Mouse (Mus musculus) bone marrow, adult 2 months (tissue): ENCODE data around the gene Spef1. TPM values are rescaled to one million over a fixed set of nuclear protein-coding genes. Genes with fewer than 3 reads are reported as not detected.

Experiments used
- H3K27ac ChIP-seq: fragments of 200-500 bp; 2 replicates; pipeline ENCODE4 v1.5.1; 2012; ENCODE audit warnings: low read depth, mild to moderate bottlenecking, control low read depth, inconsistent platforms, low read length; ENCODE audit not compliant: control insufficient read depth, poor library complexity, insufficient read depth
- H3K4me1 ChIP-seq: fragments of 200-500 bp; 2 replicates; pipeline ENCODE4 v1.6.1; 2011; ENCODE audit warnings: low read length; ENCODE audit not compliant: control insufficient read depth, insufficient read depth
- H3K4me3 ChIP-seq: fragments of 200-500 bp; replicated peaks from 2 replicates; pipeline ENCODE3; 2011; ENCODE audit warnings: mild to moderate bottlenecking, low read depth, low read length, control low read depth; ENCODE audit not compliant: control insufficient read depth
- CTCF ChIP-seq: fragments of 200-500 bp; IDR thresholded peaks from 2 replicates; pipeline ENCODE4 v1.5.1; 2011; ENCODE audit warnings: low read length, control low read depth; ENCODE audit not compliant: control insufficient read depth, insufficient read depth
- POLR2A ChIP-seq: fragments of 200-500 bp; IDR thresholded peaks from 2 replicates; pipeline ENCODE4 v1.6.1; 2011; ENCODE audit warnings: low read depth, mild to moderate bottlenecking, control low read depth, low read length, borderline replicate concordance; ENCODE audit not compliant: control insufficient read depth
- WGBS: fragments of 180-500 bp; shearing (Covaris S2); methylation state at CpG from one replicate; pipeline ENCODE4 v1.1.7; 2018; 5-methylcytosine and 5-hydroxymethylcytosine counted together
- polyA plus RNA-seq: library from polyadenylated mRNA; stranded (reverse); fragments of >200 nt; gene quantifications from 2 replicates; pipeline ENCODE4 v1.2.4, GENCODE M21; 2011; ENCODE audit warnings: low replicate concordance; ENCODE audit not compliant: missing spikeins, insufficient read depth, insufficient read length

Spef1 gene
- polyA plus RNA-seq, 1 experiment = 12.5 TPM

DNA sequence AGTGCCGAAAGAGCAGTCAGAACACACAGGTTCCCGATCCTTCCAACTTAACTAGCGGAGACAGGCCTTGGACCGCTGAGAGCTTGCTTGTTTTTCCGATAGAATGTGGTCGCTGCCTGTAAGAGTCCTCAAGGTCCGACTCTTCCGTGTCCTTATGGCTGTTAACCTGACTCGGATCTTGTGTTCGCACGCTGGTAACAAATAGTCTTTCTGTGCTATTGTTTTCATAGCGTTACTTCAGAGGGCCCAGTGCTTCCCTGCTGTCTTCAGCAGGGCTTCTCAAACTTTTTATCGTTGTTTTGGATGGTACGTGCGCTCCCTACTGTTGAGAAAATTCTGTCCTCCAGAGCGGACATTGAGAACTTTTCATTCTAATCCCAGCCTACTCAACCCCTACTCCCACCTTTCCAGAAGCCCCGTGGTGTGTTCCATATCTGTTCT, 26.4 kb downstream of the Spef1 start:
- Histone ChIP-seq H3K4me3 (peak overlapping the region; percentile 73), H3K4me1 (peaks cover 4% of the 10 kb centered on the region; the same call in 1 of the 2 replicates), H3K27ac (peak overlapping the region; percentile 46; the same call in 1 of the 2 replicates)
- TF ChIP-seq POLR2A (no peak), CTCF (no peak)
- WGBS = 1% methylated on average over 17 of the region's 17 CpGs

DNA sequence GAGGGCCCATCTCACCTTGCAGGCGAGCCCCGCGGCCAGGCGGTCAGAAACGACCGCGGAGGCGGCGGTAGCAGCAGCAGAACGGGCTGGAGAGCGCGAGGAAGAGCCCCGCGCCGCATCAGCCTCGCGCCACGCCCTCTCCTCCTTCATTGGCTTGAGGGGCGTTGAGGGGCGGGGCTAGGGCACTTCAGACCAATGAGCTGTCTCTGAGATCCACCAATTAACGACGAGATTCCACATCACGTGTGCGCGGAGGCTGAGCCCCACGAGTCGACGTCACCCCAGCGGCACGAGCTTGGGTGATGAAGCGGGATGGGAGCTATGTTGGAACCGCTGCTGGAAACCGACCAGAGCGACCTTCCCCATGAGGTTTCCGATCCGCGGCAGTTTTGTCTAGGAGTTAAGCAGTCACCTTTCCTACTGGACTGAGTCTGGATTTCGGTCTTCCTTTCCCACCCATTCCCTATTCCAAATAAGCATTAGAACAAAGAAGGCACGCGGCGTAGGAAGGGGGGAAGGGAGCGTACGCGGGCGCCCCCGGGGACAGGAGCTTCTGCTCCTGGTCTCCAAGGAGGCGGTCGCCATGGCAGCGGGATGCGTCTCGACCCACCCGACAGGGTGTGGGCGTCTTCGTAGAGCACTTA, 27.0 kb downstream of the Spef1 start, which contains the start of gene 1700037H04Rik:
Gene 1700037H04Rik, minus strand, starts transcription at position 144 of the 644 bp plus-strand sequence.
- Histone ChIP-seq H3K27ac (peak within 1 kb of the TSS; percentile 78), H3K4me1 (peaks cover 4% of the 10 kb centered on the region; the same call in 1 of the 2 replicates), H3K4me3 (peak within 1 kb of the TSS; percentile 77)
- WGBS = under 1% methylated on average over 54 of the region's 54 CpGs
- no peak for TF ChIP-seq CTCF
- TF ChIP-seq POLR2A = peak; percentile 88

DNA sequence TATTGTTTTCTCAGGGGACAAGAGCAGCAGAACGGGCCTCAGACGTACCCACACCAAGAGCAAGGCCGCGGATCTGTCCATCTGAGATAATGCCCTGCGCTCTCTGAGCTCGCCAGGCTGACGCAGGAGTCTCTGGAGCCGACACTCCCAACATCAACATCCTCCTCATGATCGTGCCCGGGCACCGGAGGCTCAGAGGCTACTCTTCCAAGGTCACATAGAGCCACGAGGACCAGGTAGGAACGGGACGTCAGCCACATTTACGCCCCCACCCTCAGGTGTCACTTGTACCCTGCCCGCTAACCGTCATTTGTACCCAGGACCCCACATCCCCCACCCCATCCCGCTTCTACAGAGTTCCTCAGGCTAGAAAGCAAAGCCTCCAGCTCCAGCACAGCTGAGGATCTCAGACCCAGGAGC, 27.6 kb downstream of the Spef1 start:
- 0% methylated on average over 18 of the region's 18 CpGs for WGBS

DNA sequence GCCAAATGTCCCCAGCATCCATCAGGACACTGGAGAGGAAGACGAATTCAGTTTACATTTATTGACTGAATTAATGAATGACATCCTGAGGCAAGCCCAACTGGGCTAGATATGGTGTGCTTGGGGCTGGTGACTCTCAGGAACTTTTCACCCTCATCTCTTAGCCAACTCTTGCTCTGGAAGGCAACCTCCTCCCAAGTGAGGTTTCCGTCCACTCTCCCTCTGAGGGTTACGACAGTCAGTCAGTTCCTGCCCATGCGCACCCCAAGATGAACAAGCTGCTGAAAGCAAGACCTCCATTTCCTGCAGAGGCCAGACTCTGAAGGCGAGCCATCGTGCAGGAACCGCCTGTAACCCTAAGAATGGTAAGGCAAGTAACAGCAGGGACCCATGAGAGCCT, 30.1 kb downstream of the Spef1 start:
- TF ChIP-seq CTCF = no peak
- no peak for TF ChIP-seq POLR2A
- no peak overlapping the region for H3K4me3 ChIP-seq
- H3K27ac ChIP-seq = peak overlapping the region; percentile 16; the same call in 1 of the 2 replicates
- H3K4me1 ChIP-seq = peaks cover 4% of the 10 kb centered on the region; the same call in 1 of the 2 replicates
- 53% methylated on average over 7 of the region's 7 CpGs for WGBS

More for the DNA sequence above, 27.6 kb downstream of the Spef1 start:
- Histone ChIP-seq H3K4me3 (peak overlapping the region; percentile 77), H3K27ac (peak overlapping the region; percentile 78), H3K4me1 (peaks cover 4% of the 10 kb centered on the region; the same call in 1 of the 2 replicates)
- TF ChIP-seq CTCF (no peak), POLR2A (peak; percentile 62; the same call in 1 of the 2 replicates)

DNA sequence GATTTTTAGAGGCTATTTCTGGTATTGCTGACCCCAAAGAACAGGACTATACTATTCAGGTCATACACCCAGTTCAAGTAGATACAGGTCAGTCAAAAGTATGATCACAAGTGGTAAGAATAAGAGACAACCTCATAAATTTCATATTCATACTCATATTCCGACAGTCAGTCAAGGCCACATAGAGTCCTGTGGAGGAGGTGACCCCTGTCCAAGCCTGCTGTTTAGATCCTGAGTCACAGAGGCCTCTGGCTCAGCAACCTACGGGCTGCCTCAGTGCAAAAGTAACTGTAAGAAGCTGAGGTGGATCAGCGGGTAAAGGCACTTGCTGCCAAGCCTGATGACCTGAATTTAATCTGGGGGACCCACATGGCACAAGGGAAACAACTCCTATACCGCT, 33.0 kb downstream of the Spef1 start:
- Histone ChIP-seq H3K4me3 (no peak overlapping the region), H3K4me1 (peaks cover 4% of the 10 kb centered on the region; the same call in 1 of the 2 replicates), H3K27ac (no peak overlapping the region)
- no peak for TF ChIP-seq POLR2A
- no peak for TF ChIP-seq CTCF
- WGBS = 83% methylated on average over 4 of the region's 4 CpGs

DNA sequence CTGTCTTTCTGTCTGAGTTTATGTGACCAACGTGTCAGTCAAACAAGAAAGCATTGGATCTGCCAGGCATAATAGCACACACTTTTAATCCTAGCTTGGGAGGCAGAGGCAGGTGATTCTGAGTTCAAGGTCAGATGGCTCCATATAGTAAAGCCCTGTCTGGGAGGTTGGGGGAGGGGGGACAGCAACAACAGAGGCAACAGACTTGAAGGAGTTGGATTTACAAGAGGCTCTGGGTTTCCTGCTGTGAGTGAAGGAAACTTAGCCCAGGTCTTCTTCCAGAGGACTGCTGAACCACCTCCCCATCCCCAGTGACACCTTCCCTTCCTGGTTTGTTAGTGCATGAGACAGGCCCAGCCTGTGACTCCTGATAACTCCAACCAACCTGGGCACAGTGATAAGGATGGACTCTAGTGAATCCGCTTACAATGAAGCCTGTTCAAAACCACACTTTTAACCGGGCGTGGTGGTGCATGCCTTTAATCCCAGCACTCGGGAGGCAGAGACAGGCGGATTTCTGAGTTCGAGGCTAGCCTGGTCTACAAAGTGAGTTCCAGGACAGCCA, 34.8 kb downstream of the Spef1 start:
- Histone ChIP-seq H3K27ac (no peak overlapping the region), H3K4me1 (no peaks in the 10 kb centered on the region; the same call in 1 of the 2 replicates), H3K4me3 (no peak overlapping the region)
- WGBS = 72% methylated on average over 7 of the region's 7 CpGs
- TF ChIP-seq POLR2A = no peak
- no peak for TF ChIP-seq CTCF

DNA sequence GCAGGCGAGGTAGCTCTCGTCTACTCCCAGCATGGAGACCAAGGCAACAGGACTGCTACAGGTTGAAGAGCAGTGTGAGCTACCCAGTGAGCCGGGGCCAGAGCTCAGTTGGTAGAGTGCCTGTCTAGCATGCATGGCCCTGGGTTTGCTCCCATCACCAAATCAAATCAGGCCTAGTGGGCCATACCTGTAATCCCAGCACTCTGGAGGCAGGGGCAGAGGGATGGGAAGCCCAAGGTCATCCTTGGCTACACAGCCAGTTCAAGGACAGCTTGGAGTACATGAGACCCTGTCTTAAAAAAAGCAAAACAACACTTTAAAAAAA, 37.9 kb downstream of the Spef1 start:
- no peak overlapping the region for H3K27ac ChIP-seq

DNA sequence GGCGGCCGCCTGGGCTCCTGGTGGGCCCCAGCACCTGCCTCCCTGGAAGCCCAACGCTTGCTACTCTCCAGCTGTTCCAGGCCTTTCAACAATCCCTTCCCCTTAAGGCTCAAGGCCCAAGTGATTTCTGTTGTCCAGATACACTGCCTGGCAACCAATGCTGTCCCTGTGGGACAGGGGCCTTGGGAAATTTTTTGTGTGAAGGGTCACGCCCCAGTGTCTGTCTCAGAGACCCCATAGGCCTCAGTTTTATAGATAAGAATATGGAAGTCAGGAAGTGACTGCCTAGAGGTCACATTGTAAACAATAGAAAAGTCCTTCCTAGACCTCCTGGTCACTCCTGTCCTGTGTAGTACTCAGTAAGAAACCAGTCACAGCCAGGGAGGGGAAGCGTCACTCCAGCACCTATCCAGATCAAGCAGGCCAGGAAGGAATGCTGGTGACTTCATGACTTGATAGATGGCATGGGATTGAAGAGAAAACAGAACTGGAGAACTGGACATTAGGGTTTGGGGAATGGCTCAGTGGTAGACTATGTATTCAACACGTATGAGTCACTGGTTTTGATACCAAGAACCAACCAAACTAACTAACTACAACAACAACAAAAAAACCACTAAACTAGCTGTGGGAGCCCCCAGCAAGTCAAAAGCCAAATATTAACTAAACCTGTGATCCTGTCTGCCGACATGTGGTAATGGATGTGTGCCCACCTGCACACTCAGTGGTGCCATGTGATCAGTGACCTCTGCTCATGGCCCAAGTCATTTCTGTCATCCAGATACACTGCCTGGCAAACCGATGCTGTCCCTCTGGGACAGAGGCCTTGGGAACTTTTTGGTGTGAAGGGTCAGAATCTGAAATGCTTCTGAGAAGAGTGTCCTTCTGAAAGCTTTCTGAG, 38.5 kb downstream of the Spef1 start:
- no peaks in the 10 kb centered on the region; the same call in 1 of the 2 replicates for H3K4me1 ChIP-seq
- H3K4me3 ChIP-seq = no peak overlapping the region
- TF ChIP-seq POLR2A (no peak), CTCF (no peak)
- 89% methylated on average over 8 of the region's 8 CpGs for WGBS
- H3K27ac ChIP-seq = no peak overlapping the region

More for the DNA sequence above, 37.9 kb downstream of the Spef1 start:
- Histone ChIP-seq H3K4me1 (no peaks in the 10 kb centered on the region; the same call in 1 of the 2 replicates), H3K4me3 (no peak overlapping the region)
- TF ChIP-seq POLR2A (no peak), CTCF (no peak)
- 90% methylated on average over 3 of the region's 3 CpGs for WGBS
